22 mouse cellular contexts compared by ENCODE assay signal in the genomic region with DNA sequence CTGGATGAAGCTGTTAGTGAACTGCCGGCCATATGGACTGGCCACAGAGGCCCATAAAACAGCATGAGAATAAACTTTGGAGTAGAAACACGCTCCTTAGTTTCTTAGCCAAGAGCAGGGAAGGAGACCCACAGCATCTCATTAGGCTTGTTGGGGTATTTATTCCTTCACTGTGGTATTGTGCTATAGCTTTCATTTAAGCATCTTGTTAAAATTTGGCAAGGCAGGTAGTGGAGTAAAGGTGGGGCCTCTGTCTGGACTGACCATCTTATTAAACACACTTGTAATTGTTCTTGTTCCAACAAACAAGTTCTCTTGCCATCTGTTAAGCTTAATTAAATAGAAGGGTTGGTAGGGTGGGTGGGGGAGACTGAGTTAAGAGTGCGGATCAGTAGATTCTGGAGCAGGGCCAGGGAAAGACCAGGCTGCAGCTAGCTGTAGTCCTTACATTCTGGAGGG.
DNase-seq lines count a peak whose midpoint lies in the region; ATAC-seq lines count a peak whose summit lies in the region.
"Had no signal": no experiment of that assay in that cellular context is flagged by ENCODE, and none has a peak within 500 bp of the region (broad histone marks: within the 10 kb centered on the region; RNA-seq: fewer than 3 reads in every experiment).

No protein-coding gene starts in this region.

- no peak for ATAC-seq in midbrain, embryonic 12.5 days (ENCODE audit: low FRiP score, low read depth)
- peak; percentile 80 for ATAC-seq in forebrain, embryonic 14.5 days
- ATAC-seq in midbrain, embryonic 15.5 days (replicated peaks) = no peak
- ATAC-seq: CD4-positive, CD25-positive, alpha-beta regulatory T cell, adult 4 months had no signal

- no peak overlapping the region for H3K4me3 ChIP-seq in midbrain, embryonic 12.5 days
- H3K4me3 ChIP-seq in midbrain, embryonic 10.5 days = no peak overlapping the region
- H3K4me3 ChIP-seq in forebrain, embryonic 14.5 days (ENCODE audit: low read depth, low read length) = no peak overlapping the region
- H3K4me3 ChIP-seq in midbrain, embryonic 15.5 days = no peak overlapping the region
- no peak overlapping the region for H3K4me3 ChIP-seq in heart, embryonic 10.5 days
- H3K4me3 ChIP-seq in hindbrain, embryonic 10.5 days = no peak overlapping the region
- H3K4me3 ChIP-seq: embryonic facial prominence, embryonic 10.5 days; erythroblast, embryonic 14.5 days; heart, embryonic 13.5 days; limb, embryonic 15.5 days; neural tube, embryonic 12.5 days had no signal

- no peaks in the 10 kb centered on the region for H3K36me3 ChIP-seq in midbrain, embryonic 12.5 days
- H3K36me3 ChIP-seq in midbrain, embryonic 10.5 days = no peaks in the 10 kb centered on the region
- H3K36me3 ChIP-seq in forebrain, embryonic 14.5 days (ENCODE audit: control insufficient read depth, insufficient read depth, low read length) = no peaks in the 10 kb centered on the region
- no peaks in the 10 kb centered on the region for H3K36me3 ChIP-seq in midbrain, embryonic 15.5 days (replicated peaks)
- no peaks in the 10 kb centered on the region for H3K36me3 ChIP-seq in heart, embryonic 10.5 days
- no peaks in the 10 kb centered on the region for H3K36me3 ChIP-seq in hindbrain, embryonic 10.5 days
- H3K36me3 ChIP-seq: embryonic facial prominence, embryonic 10.5 days; G1E; heart, embryonic 13.5 days; limb, embryonic 15.5 days; neural tube, embryonic 12.5 days had no signal

- peak overlapping the region; percentile 20 for H3K27ac ChIP-seq in midbrain, embryonic 12.5 days (replicated peaks)
- no peak overlapping the region for H3K27ac ChIP-seq in midbrain, embryonic 10.5 days (replicated peaks)
- H3K27ac ChIP-seq in forebrain, embryonic 14.5 days (ENCODE audit: low read depth, low read length) = peak overlapping the region; percentile 80
- H3K27ac ChIP-seq in midbrain, embryonic 15.5 days = peak overlapping the region; percentile 0; the same call in 1 of the 2 replicates
- H3K27ac ChIP-seq in heart, embryonic 10.5 days = no peak overlapping the region
- no peak overlapping the region for H3K27ac ChIP-seq in hindbrain, embryonic 10.5 days
- H3K27ac ChIP-seq: embryonic facial prominence, embryonic 10.5 days; heart, embryonic 13.5 days; limb, embryonic 15.5 days; neural tube, embryonic 12.5 days; stomach, postnatal 0 days had no signal

- no peaks in the 10 kb centered on the region for H3K9me3 ChIP-seq in midbrain, embryonic 12.5 days
- H3K9me3 ChIP-seq in midbrain, embryonic 10.5 days (replicated peaks) = no peaks in the 10 kb centered on the region
- H3K9me3 ChIP-seq in forebrain, embryonic 14.5 days (replicated peaks; ENCODE audit: control insufficient read depth, low read length) = no peaks in the 10 kb centered on the region
- H3K9me3 ChIP-seq in midbrain, embryonic 15.5 days = no peaks in the 10 kb centered on the region
- no peaks in the 10 kb centered on the region for H3K9me3 ChIP-seq in heart, embryonic 10.5 days
- no peaks in the 10 kb centered on the region for H3K9me3 ChIP-seq in hindbrain, embryonic 10.5 days
- H3K9me3 ChIP-seq: embryonic facial prominence, embryonic 10.5 days; G1E; heart, embryonic 13.5 days; limb, embryonic 15.5 days; neural tube, embryonic 12.5 days had no signal

- peak; percentile 55 to 69 for DNase-seq in cerebellum, postnatal 10 days
- no peak for DNase-seq in cerebellum, postnatal 4 days (ENCODE audit: low spot score in 2 of 2)
- no peak for DNase-seq in midbrain, embryonic 10.5 days (ENCODE audit: low spot score)
- peak; percentile 89 for DNase-seq in forebrain, embryonic 14.5 days (ENCODE audit: low spot score)
- DNase-seq in heart, embryonic 10.5 days (ENCODE audit: low spot score) = no peak
- no peak for DNase-seq in hindbrain, embryonic 10.5 days (ENCODE audit: low spot score)
- DNase-seq: cerebellum, postnatal 36 days; heart, postnatal 36 days; kidney, adult 8-10 months; layer of hippocampus, postnatal 36 days; lung, postnatal 36 days; right cerebral cortex, postnatal 25 days had no signal

- H3K4me1 ChIP-seq in midbrain, embryonic 12.5 days = peaks cover 54% of the 10 kb centered on the region
- peaks cover 59% of the 10 kb centered on the region for H3K4me1 ChIP-seq in midbrain, embryonic 10.5 days
- H3K4me1 ChIP-seq in forebrain, embryonic 14.5 days (ENCODE audit: control insufficient read depth, insufficient read depth, low read length) = peaks cover 48% of the 10 kb centered on the region
- peaks cover 50% of the 10 kb centered on the region for H3K4me1 ChIP-seq in midbrain, embryonic 15.5 days
- peaks cover 8% of the 10 kb centered on the region; the same call in 1 of the 2 replicates for H3K4me1 ChIP-seq in heart, embryonic 10.5 days
- peaks cover 42% of the 10 kb centered on the region for H3K4me1 ChIP-seq in hindbrain, embryonic 10.5 days (replicated peaks)

- H3K4me2 ChIP-seq in midbrain, embryonic 12.5 days (replicated peaks) = no peak overlapping the region
- H3K4me2 ChIP-seq in forebrain, embryonic 14.5 days (ENCODE audit: low read length) = no peak overlapping the region
- H3K4me2 ChIP-seq in midbrain, embryonic 15.5 days = no peak overlapping the region
- H3K4me2 ChIP-seq: heart, embryonic 13.5 days; limb, embryonic 15.5 days; neural tube, embryonic 12.5 days had no signal

- H3K27me3 ChIP-seq in midbrain, embryonic 12.5 days = no peaks in the 10 kb centered on the region
- H3K27me3 ChIP-seq in midbrain, embryonic 10.5 days (ENCODE audit: low read depth, poor library complexity, severe bottlenecking) = no peaks in the 10 kb centered on the region
- H3K27me3 ChIP-seq in forebrain, embryonic 14.5 days (replicated peaks; ENCODE audit: control insufficient read depth, insufficient read depth, low read length) = no peaks in the 10 kb centered on the region
- no peaks in the 10 kb centered on the region for H3K27me3 ChIP-seq in midbrain, embryonic 15.5 days (replicated peaks)
- H3K27me3 ChIP-seq in heart, embryonic 10.5 days (ENCODE audit: insufficient read depth, poor library complexity, severe bottlenecking) = no peaks in the 10 kb centered on the region
- H3K27me3 ChIP-seq in hindbrain, embryonic 10.5 days (ENCODE audit: insufficient read depth, poor library complexity, severe bottlenecking) = no peaks in the 10 kb centered on the region
- H3K27me3 ChIP-seq: heart, embryonic 13.5 days; limb, embryonic 15.5 days; neural tube, embryonic 12.5 days had no signal

- 66% methylated on average over 3 of the region's 3 CpGs for WGBS in midbrain, embryonic 12.5 days
- WGBS in midbrain, embryonic 10.5 days = 74% methylated on average over 3 of the region's 3 CpGs
- 16% methylated on average over 3 of the region's 3 CpGs for WGBS in forebrain, embryonic 14.5 days
- WGBS in midbrain, embryonic 15.5 days = 45% methylated on average over 3 of the region's 3 CpGs
- WGBS in heart, embryonic 10.5 days = 61% methylated on average over 3 of the region's 3 CpGs
- 82% methylated on average over 3 of the region's 3 CpGs for WGBS in hindbrain, embryonic 10.5 days

- no peak overlapping the region for H3K9ac ChIP-seq in midbrain, embryonic 12.5 days (replicated peaks)
- no peak overlapping the region for H3K9ac ChIP-seq in forebrain, embryonic 14.5 days (ENCODE audit: low read length)
- no peak overlapping the region for H3K9ac ChIP-seq in midbrain, embryonic 15.5 days
- H3K9ac ChIP-seq: heart, embryonic 13.5 days; limb, embryonic 15.5 days; neural tube, embryonic 12.5 days had no signal

Comparison
In these comparisons a context has a peak if more than half of its experiments do, and no peak if none do; other contexts are left out.
1. DNase-seq: peak in cerebellum, postnatal 10 days (2 of 2) and forebrain, embryonic 14.5 days (single experiment); none in cerebellum, postnatal 4 days (0 of 2), midbrain, embryonic 10.5 days (single experiment), heart, embryonic 10.5 days (single experiment) and hindbrain, embryonic 10.5 days (single experiment).
2. H3K27ac ChIP-seq: peak in midbrain, embryonic 12.5 days (single experiment), forebrain, embryonic 14.5 days (single experiment) and midbrain, embryonic 15.5 days (single experiment); none in midbrain, embryonic 10.5 days (single experiment), heart, embryonic 10.5 days (single experiment) and hindbrain, embryonic 10.5 days (single experiment).